Mouse (Mus musculus) forebrain, embryonic 15.5 days (tissue): ENCODE results near the gene Mphosph10. TPM values are rescaled to one million over a fixed set of nuclear protein-coding genes. Genes with fewer than 3 reads are reported as not detected.

Experiments used
- ATAC-seq: fragments of 200-750 bp; cut with Nextera tagmentation; replicated peaks from 2 replicates; pipeline ENCODE4 v1.8.0; 2017; ENCODE audit warnings: mild to moderate bottlenecking, moderate TSS enrichment, moderate library complexity
- H3K27ac ChIP-seq: fragments of 300-500 bp; sonication (generic); replicated peaks from 2 replicates; pipeline ENCODE4 v1.5.1; 2015; ENCODE audit warnings: mild to moderate bottlenecking, inconsistent platforms
- H3K27me3 ChIP-seq: fragments of 300-500 bp; sonication (generic); 2 replicates; pipeline ENCODE4 v1.6.1; 2015; ENCODE audit warnings: inconsistent platforms
- H3K36me3 ChIP-seq: fragments of 300-500 bp; sonication (generic); 2 replicates; pipeline ENCODE4 v1.6.1; 2015; ENCODE audit warnings: mild to moderate bottlenecking, inconsistent platforms
- H3K4me1 ChIP-seq: fragments of 300-500 bp; sonication (generic); 2 replicates; pipeline ENCODE4 v1.6.1; 2015; ENCODE audit warnings: inconsistent platforms
- H3K4me2 ChIP-seq: fragments of 300-500 bp; sonication (generic); replicated peaks from 2 replicates; pipeline ENCODE4 v1.6.1; 2015; ENCODE audit warnings: mild to moderate bottlenecking, inconsistent platforms
- H3K4me3 ChIP-seq: fragments of 300-500 bp; sonication (generic); 2 replicates; pipeline ENCODE4 v1.5.1; 2015; ENCODE audit warnings: mild to moderate bottlenecking, inconsistent platforms
- H3K9ac ChIP-seq: fragments of 300-500 bp; sonication (generic); replicated peaks from 2 replicates; pipeline ENCODE4 v1.6.1; 2015; ENCODE audit warnings: mild to moderate bottlenecking, inconsistent platforms
- H3K9me3 ChIP-seq: fragments of 300-500 bp; sonication (generic); 2 replicates; pipeline ENCODE4 v1.6.1; 2016; ENCODE audit warnings: inconsistent platforms
- WGBS: fragments of 180-500 bp; shearing (Covaris S2); methylation state at CpG from one replicate; pipeline ENCODE4 v1.1.7; 2015; ENCODE audit warnings: mixed read lengths; 5-methylcytosine and 5-hydroxymethylcytosine counted together
- polyA plus RNA-seq: library from polyadenylated mRNA; unstranded; fragments of >200 nt; fragmentation: Nextera tagmentation; extraction: Ambion mirVana; gene quantifications from 2 replicates; pipeline ENCODE4 v1.2.1, GENCODE M21; 2015

The Mphosph10 gene
- polyA plus RNA-seq, 1 experiment from 2014 or later: 30.2 TPM

DNA sequence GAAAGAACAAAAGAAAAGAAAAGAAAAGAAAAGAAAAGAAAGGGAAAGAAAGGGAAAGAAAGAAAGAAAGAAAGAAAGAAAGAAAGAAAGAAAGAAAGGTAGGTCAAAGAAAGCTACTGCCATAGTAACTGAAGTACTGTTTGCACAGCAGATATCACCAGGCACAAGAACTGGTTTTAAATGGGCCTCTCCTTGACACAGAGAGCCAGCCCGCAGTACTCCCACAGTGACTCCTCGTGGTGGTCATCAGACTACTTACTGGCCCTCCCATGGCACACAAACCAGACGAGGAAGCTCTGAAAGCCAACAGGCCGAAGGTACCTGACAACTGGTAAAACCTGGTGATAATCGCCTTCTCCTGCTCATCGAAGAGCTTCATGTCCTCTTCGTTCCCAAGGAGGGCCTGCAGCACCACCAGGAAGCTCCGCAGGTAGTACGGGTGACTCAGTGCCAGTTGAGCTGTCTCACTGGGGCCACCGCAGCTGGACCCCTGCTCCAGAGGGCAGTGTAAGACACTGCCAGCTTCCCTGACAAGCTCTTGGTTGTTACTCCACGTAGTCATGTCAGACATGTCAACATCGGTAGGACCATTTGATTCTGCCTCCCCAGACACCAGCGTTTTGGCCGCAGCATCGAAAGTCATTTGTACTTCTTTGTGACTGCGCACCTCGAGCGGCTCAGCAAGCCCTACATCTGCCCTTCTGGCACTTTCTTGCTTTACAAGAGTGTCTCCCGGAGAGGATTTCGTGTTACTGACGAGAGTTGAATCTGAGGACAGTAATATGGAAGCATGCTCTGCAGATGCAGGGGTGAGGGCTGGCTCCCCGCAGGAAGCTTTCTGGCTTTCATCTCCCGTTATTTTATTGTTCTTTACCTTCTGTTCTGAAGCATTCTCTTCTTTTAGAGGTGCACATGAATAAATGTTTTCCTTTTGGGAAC, 19.9 kb downstream of the Mphosph10 start:
- Histone ChIP-seq H3K4me3 (no peak overlapping the region), H3K9me3 (no peaks in the 10 kb centered on the region), H3K27me3 (no peaks in the 10 kb centered on the region), H3K4me2 (no peak overlapping the region), H3K4me1 (peaks cover 8% of the 10 kb centered on the region), H3K9ac (no peak overlapping the region), H3K36me3 (peaks cover 21% of the 10 kb centered on the region), H3K27ac (no peak overlapping the region)
- ATAC-seq: no peak
- 90% methylated on average over 23 of the region's 23 CpGs for WGBS

DNA sequence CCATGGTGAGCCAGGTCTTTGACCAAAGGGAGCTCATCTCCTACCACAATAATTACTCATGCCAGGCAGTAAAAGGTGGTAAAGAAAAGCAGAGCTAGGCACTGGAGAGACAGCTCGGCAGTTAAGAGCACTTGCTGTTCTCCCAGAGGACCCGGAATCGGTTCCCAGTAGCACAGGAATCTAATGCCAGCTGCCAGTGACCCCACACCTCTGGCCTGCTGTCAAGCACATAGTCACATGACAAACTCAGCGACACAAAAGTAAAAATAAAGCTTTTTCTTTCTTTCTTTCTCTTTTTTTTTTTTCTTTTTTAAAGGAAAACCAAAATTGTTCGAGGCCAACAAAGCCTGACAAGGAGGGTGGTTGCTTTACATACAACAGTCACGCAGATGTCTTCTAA, 22.2 kb downstream of the Mphosph10 start:
- H3K27ac ChIP-seq: no peak overlapping the region
- no peak overlapping the region for H3K4me3 ChIP-seq
- WGBS: 90% methylated on average over 6 of the region's 6 CpGs
- peaks cover 11% of the 10 kb centered on the region for H3K36me3 ChIP-seq
- no peak overlapping the region for H3K9ac ChIP-seq
- no peak overlapping the region for H3K4me2 ChIP-seq
- ATAC-seq: no peak
- no peaks in the 10 kb centered on the region for H3K9me3 ChIP-seq
- H3K4me1 ChIP-seq: peaks cover 8% of the 10 kb centered on the region
- no peaks in the 10 kb centered on the region for H3K27me3 ChIP-seq

GRCm38 (mm10) chr7:64365863-64366262, 26.2 kb downstream of the Mphosph10 start:
- Histone ChIP-seq H3K4me2 (no peak overlapping the region), H3K27me3 (no peaks in the 10 kb centered on the region), H3K4me3 (no peak overlapping the region), H3K4me1 (no peaks in the 10 kb centered on the region), H3K36me3 (peaks cover 44% of the 10 kb centered on the region), H3K9ac (no peak overlapping the region), H3K9me3 (no peaks in the 10 kb centered on the region), H3K27ac (no peak overlapping the region)
- no peak for ATAC-seq
- WGBS: 93% methylated on average over 5 of the region's 5 CpGs

GRCm38 (mm10) chr7:64360586-64360945, 31.5 kb downstream of the Mphosph10 start:
- Histone ChIP-seq H3K4me3 (no peak overlapping the region), H3K9ac (no peak overlapping the region), H3K4me2 (no peak overlapping the region), H3K27me3 (no peaks in the 10 kb centered on the region), H3K9me3 (no peaks in the 10 kb centered on the region), H3K27ac (no peak overlapping the region), H3K36me3 (peaks cover 63% of the 10 kb centered on the region), H3K4me1 (no peaks in the 10 kb centered on the region)
- 60% methylated on average over 3 of the region's 3 CpGs for WGBS
- no peak for ATAC-seq

DNA sequence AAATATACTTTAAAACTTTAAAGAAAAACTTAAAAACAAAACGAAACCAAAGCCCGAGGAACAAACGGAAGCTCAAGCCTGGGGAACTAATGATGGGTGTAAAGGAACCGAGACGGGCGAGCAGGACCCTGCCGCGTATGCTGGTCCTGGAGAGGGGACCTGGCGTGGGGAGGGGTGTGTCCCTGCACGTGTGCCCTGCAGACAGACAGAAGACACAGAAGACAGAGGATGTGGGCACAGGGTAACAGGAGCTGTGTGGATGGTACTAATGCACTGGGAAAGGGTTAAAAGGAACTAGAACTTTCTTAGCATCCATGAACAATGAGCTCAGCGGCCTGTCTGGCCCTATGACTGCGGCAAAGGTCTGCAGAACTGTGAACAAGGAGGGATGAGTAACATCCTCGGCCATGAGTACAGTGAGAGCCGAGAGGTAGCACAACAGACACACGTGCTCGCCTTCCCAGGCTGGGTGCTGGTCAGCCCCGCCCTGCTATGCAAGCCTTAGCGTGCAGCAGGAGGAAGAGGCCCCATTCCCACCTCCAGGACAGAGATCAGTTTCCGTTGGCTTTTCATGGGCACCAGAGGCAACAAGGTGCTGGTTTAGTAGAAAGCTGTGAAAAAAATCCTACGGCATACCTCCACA, 32.0 kb downstream of the Mphosph10 start:
- ATAC-seq: no peak
- H3K27me3 ChIP-seq: no peaks in the 10 kb centered on the region
- H3K36me3 ChIP-seq: peaks cover 63% of the 10 kb centered on the region
- no peak overlapping the region for H3K27ac ChIP-seq
- no peaks in the 10 kb centered on the region for H3K9me3 ChIP-seq
- WGBS: 90% methylated on average over 20 of the region's 20 CpGs
- no peak overlapping the region for H3K4me3 ChIP-seq
- H3K9ac ChIP-seq: no peak overlapping the region
- H3K4me1 ChIP-seq: no peaks in the 10 kb centered on the region
- no peak overlapping the region for H3K4me2 ChIP-seq

DNA sequence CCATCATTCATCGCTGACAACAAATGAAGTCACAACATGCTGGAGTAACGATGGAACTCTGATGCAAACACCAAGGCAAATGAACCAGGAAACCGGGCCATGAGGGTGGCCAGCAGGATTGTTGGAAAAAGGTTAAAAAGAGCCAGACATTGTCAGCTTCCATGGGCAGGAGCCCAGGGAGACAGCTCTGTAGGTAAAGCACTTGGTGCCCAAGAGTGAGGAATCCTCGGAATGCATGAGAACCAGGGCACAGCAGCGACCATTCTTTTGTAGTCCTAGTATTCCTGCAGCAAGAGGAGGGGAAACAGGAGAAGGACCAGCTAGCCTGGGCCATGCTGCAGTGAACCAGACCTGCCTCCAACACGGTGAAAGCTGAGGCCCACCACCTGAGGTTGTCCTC, 33.4 kb downstream of the Mphosph10 start:
- Histone ChIP-seq H3K4me2 (no peak overlapping the region), H3K9me3 (no peaks in the 10 kb centered on the region), H3K4me1 (peaks cover 4% of the 10 kb centered on the region; the same call in 1 of the 2 replicates), H3K9ac (no peak overlapping the region), H3K4me3 (no peak overlapping the region), H3K27me3 (no peaks in the 10 kb centered on the region), H3K36me3 (peaks cover 53% of the 10 kb centered on the region), H3K27ac (no peak overlapping the region)
- 86% methylated on average over 6 of the region's 6 CpGs for WGBS
- ATAC-seq: no peak

DNA sequence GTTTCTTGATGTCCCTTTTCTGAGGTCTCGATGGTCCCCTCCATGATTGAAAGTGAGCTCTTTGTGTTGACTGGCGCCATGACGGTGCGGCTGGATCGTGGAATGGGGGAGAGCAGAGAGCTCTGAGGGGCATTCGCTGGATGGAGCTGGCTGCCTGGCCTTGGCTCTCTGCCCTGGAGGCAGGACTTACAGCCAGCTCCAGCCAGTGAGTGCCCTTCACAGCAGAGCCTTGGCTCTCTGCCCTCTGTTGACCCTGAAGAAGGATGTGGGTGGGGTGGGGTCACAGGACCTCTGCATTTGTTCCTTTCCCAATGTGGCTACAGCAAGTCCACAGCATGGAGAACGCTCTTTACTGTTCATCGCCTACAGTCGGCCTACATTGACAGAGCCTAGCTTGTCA, 34.7 kb downstream of the Mphosph10 start:
- Histone ChIP-seq H3K4me1 (peaks cover 4% of the 10 kb centered on the region; the same call in 1 of the 2 replicates), H3K4me2 (no peak overlapping the region), H3K27me3 (no peaks in the 10 kb centered on the region), H3K4me3 (no peak overlapping the region), H3K27ac (no peak overlapping the region), H3K9me3 (no peaks in the 10 kb centered on the region), H3K9ac (no peak overlapping the region), H3K36me3 (peaks cover 44% of the 10 kb centered on the region)
- no peak for ATAC-seq
- 74% methylated on average over 9 of the region's 9 CpGs for WGBS

DNA sequence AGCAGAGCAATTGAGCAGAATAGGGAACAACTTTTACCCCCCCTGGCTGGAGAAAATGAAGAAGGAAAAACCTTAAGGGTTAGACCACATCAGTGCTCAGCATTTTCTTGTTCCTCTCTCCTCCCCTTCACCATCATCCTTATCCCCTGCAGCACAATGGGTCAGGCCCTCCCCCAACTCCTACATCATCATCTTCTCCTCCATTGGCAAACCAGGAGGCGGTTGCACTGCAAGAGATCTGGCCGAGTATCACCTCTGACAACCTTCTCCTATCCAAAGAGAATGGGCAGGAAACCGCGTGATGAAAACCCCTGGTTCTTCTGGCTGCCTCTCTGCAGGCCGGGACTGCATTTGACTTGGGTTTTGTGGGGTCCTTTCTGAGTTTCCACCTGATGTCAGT, 35.4 kb downstream of the Mphosph10 start:
- Histone ChIP-seq H3K27ac (no peak overlapping the region), H3K4me3 (no peak overlapping the region), H3K36me3 (peaks cover 37% of the 10 kb centered on the region), H3K4me2 (no peak overlapping the region), H3K4me1 (peaks cover 4% of the 10 kb centered on the region; the same call in 1 of the 2 replicates), H3K9ac (no peak overlapping the region), H3K27me3 (no peaks in the 10 kb centered on the region), H3K9me3 (no peaks in the 10 kb centered on the region)
- WGBS: 88% methylated on average over 5 of the region's 5 CpGs
- ATAC-seq: no peak

DNA sequence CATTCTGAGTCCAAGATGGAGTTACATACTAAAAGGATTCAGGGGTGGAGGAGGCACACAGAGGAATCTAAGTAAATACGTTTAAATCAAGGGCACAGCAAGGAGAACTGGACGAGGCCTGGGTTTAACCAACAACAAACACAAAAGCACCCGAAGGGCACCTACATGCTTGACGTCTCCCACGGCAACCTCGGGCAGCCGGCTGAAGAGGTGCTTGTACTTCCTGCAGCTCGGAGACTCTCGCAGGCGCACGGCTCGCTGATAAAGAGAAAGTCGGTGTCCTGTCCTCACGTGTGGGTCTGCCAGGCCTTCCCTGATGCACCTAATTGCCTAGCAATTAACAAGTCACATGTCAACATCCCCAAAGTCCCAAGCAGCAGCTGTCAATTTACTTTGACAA, 37.9 kb downstream of the Mphosph10 start:
- no peak overlapping the region for H3K27ac ChIP-seq
- H3K36me3 ChIP-seq: peaks cover 25% of the 10 kb centered on the region; the same call in 1 of the 2 replicates
- no peaks in the 10 kb centered on the region for H3K27me3 ChIP-seq
- WGBS: 29% methylated on average over 14 of the region's 14 CpGs
- no peaks in the 10 kb centered on the region for H3K9me3 ChIP-seq
- peaks cover 21% of the 10 kb centered on the region for H3K4me1 ChIP-seq
- H3K9ac ChIP-seq: no peak overlapping the region
- H3K4me2 ChIP-seq: no peak overlapping the region
- no peak for ATAC-seq
- no peak overlapping the region for H3K4me3 ChIP-seq

GRCm38 (mm10) chr7:64351087-64351486, 41.0 kb downstream of the Mphosph10 start:
- Histone ChIP-seq H3K4me2 (no peak overlapping the region), H3K4me1 (peaks cover 21% of the 10 kb centered on the region), H3K27me3 (no peaks in the 10 kb centered on the region), H3K9me3 (no peaks in the 10 kb centered on the region), H3K4me3 (no peak overlapping the region), H3K9ac (no peak overlapping the region), H3K36me3 (0 out of 2 replicates have a peak, but pooled peaks cover 3% of the 10 kb centered on the region), H3K27ac (peak overlapping the region; percentile 38)
- peak; percentile 87 for ATAC-seq
- 61% methylated on average over 4 of the region's 4 CpGs for WGBS

DNA sequence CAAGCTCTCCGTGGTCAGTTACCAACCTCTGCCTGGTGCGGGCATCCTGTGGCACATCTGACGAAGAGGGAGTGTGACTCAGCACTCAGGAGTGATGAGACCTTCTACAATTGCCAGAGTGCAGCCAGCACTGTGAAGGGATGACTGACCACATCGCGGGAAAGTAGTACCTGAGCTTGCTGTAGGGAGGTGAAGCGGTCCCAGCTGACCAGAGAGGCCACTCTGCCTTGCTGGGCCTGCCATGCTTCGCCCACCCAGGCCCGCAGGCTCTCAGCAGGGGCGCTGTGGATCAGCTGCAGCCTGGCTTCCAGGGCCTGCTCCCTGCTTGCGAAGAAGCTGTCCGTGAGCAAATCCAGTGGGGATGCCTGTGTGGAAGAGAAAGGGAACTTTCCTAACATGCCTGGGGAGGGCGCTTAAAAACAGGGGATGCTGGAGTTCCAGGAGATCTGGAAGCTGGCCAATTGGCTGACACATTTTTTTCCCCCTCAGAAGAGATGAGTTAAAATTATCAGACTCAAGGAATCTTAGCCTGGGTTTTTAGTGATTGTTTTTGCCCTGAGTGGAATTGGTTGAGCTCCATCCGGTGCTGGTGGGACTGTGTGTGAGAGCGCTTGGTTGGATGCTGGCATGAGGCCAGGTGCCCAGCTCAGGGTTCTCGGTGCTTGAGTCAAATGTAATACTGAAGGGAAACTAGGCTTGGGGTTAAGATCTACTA, 42.8 kb downstream of the Mphosph10 start:
- H3K36me3 ChIP-seq: 0 out of 2 replicates have a peak, but pooled peaks cover 3% of the 10 kb centered on the region
- H3K27ac ChIP-seq: 0 out of 2 replicates have a peak overlapping the region, but pooled peaks have one; percentile 38
- no peak overlapping the region for H3K9ac ChIP-seq
- no peaks in the 10 kb centered on the region for H3K9me3 ChIP-seq
- H3K27me3 ChIP-seq: no peaks in the 10 kb centered on the region
- H3K4me1 ChIP-seq: peaks cover 18% of the 10 kb centered on the region
- H3K4me3 ChIP-seq: no peak overlapping the region
- WGBS: 76% methylated on average over 15 of the region's 15 CpGs
- H3K4me2 ChIP-seq: no peak overlapping the region
- peak; percentile 52; the same call in 1 of the 2 replicates for ATAC-seq

GRCm38 (mm10) chr7:64347813-64348212, 44.3 kb downstream of the Mphosph10 start:
- Histone ChIP-seq H3K36me3 (0 out of 2 replicates have a peak, but pooled peaks cover 2% of the 10 kb centered on the region), H3K4me3 (no peak overlapping the region), H3K9ac (no peak overlapping the region), H3K27me3 (no peaks in the 10 kb centered on the region), H3K4me2 (no peak overlapping the region), H3K27ac (no peak overlapping the region), H3K9me3 (no peaks in the 10 kb centered on the region), H3K4me1 (peaks cover 17% of the 10 kb centered on the region)
- WGBS: 100% methylated on average over 1 of the region's 1 CpGs
- ATAC-seq: no peak
